Mouse (Mus musculus) testis, adult 2 months (tissue): Measurements from ENCODE around the gene Olfr487. TPM values are rescaled to one million over a fixed set of nuclear protein-coding genes. Genes with fewer than 3 reads are reported as not detected.
"Not testable (repeated sequence)": the region's sequence is repeated elsewhere in the genome, so short reads cannot be mapped to it uniquely, and the experiment has no call there.

Source experiments
- H3K27ac ChIP-seq: fragments of 200-500 bp; 2 replicates; pipeline ENCODE4 v1.5.1; 2012; ENCODE audit warnings: low read depth, low read length; ENCODE audit not compliant: control insufficient read depth, insufficient read depth
- H3K27me3 ChIP-seq: fragments of 200-500 bp; 2 replicates; pipeline ENCODE4 v1.6.1; 2012; ENCODE audit warnings: mild to moderate bottlenecking, low read length, moderate library complexity; ENCODE audit not compliant: control insufficient read depth, insufficient read depth
- H3K36me3 ChIP-seq: fragments of 200-500 bp; 2 replicates; pipeline ENCODE4 v1.6.1; 2012; ENCODE audit warnings: mild to moderate bottlenecking, low read length; ENCODE audit not compliant: control insufficient read depth, insufficient read depth
- H3K4me1 ChIP-seq: fragments of 200-500 bp; 2 replicates; pipeline ENCODE4 v1.6.1; 2012; ENCODE audit warnings: low read length; ENCODE audit not compliant: control insufficient read depth, insufficient read depth
- H3K4me3 ChIP-seq: fragments of 200-500 bp; 2 replicates; pipeline ENCODE4 v1.5.1; 2012; ENCODE audit warnings: low read depth, mild to moderate bottlenecking, low read length, moderate library complexity, mixed read lengths; ENCODE audit not compliant: control insufficient read depth
- CTCF ChIP-seq: fragments of 200-500 bp; IDR thresholded peaks from 2 replicates; pipeline ENCODE4 v1.5.1; 2012; ENCODE audit warnings: low read depth, mild to moderate bottlenecking, inconsistent platforms, low read length, moderate library complexity; ENCODE audit not compliant: control insufficient read depth, insufficient read depth, insufficient replicate concordance
- POLR2A ChIP-seq: fragments of 200-500 bp; IDR thresholded peaks from 2 replicates; pipeline ENCODE4 v1.6.1; 2012; ENCODE audit warnings: low read depth, mild to moderate bottlenecking, inconsistent platforms, low read length, moderate library complexity; ENCODE audit not compliant: control insufficient read depth
- polyA plus RNA-seq: library from polyadenylated mRNA; depleted of rRNA; stranded (reverse); fragments of >200 nt; gene quantifications from 2 replicates; pipeline ENCODE4 v1.2.3, GENCODE M21; 2012; rRNA removed

Gene Olfr487
- polyA plus RNA-seq = not detected in 2 replicates

DNA sequence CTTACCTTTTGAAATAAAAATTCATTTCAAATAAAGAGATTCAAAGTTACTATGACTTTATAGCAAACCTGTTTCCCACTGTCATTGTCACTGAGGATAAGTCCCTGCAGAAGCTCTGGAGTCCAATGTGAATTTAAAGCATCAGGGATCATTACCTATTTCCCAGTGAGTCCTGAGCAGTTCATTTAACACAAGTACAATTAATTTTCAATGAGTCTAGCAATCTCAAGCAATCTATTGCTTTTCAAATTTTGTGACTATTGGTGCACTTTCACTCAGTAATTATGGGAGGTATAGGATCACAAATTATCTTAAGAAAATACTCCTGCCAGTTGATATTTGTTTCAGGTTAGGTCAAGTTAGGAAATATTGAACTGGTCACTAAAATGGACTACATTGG lies at the start of gene Olfr487:
Gene Olfr487, minus strand, starts transcription at position 101 of the 400 bp plus-strand sequence.
- H3K4me1 ChIP-seq, H3K36me3 ChIP-seq, H3K27ac ChIP-seq, H3K27me3 ChIP-seq, H3K4me3 ChIP-seq: not testable (repeated sequence)

DNA sequence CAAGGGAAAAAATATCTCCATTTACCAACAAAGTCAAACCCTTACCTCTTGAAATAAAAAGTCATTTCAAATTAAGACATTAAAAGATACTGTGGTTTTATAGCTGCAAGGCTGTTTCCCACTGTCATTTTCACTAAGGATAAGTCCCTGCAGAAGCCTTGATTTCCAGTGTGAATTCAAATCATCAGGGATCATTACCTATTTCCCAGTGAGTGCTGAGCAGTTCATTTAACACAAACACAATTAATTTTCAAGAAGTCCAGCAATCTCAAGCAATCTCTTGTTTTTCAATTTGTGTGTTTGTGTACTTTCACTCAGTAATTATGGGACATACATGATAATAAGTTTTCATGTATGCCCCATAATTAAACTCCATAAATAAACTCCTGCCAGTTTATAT lies 43.8 kb upstream of the Olfr487 start, which contains the start of gene Olfr488:
Gene Olfr488, minus strand, starts transcription at position 101 of the 400 bp plus-strand sequence.
- H3K27me3 ChIP-seq = no peaks in the 10 kb centered on the region
- TF ChIP-seq POLR2A (no peak), CTCF (no peak)
- no peaks in the 10 kb centered on the region for H3K4me1 ChIP-seq
- no peaks in the 10 kb centered on the region for H3K36me3 ChIP-seq
- H3K4me3 ChIP-seq = no peak within 1 kb of the TSS
- H3K27ac ChIP-seq = no peak within 1 kb of the TSS

DNA sequence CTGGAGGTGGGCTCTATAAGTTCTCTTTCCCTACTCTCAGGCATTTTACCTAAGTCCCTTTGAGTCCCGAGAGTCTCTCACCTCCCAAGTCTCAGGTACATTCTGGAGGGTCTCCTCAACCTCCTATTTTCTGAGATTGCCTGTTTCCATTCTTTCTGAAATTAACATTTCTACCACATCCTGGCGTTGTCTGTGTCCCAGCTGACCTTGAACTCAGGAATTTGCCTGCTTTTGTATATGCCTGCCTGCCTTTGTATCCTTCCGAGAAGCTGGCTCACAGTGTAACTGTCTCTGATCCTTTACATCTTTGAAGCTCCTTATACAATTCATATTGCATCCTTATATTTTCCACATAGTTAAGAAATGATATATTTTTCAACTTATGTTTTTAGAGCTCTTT lies 19.1 kb upstream of the Olfr487 start:
- H3K27me3 ChIP-seq = no peaks in the 10 kb centered on the region
- TF ChIP-seq CTCF (no peak), POLR2A (no peak)
- no peak overlapping the region for H3K27ac ChIP-seq
- H3K4me1 ChIP-seq = no peaks in the 10 kb centered on the region
- H3K36me3 ChIP-seq = no peaks in the 10 kb centered on the region
- no peak overlapping the region for H3K4me3 ChIP-seq

DNA sequence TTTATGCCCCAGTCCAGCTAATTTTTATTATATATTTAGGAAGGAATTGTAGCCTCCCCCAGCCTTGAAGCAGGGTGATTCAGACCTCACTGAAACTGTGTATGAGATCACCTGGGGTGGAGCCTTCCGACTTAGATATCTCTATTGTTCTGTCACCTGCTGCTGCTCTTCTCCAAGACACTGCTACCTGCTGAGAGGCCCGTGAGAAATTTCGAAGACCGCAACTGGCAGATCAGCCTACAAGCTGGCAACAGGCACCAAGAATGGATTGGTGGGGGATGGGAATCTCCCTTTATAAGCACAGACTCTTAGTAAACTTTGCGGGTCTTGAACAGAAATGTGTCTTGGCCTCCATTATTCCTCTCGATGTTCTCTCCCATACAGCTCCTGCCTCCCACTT lies 17.5 kb downstream of the Olfr487 start:
- Histone ChIP-seq H3K36me3 (no peaks in the 10 kb centered on the region), H3K4me1 (no peaks in the 10 kb centered on the region), H3K27me3 (no peaks in the 10 kb centered on the region), H3K4me3 (no peak overlapping the region), H3K27ac (no peak overlapping the region)
- TF ChIP-seq POLR2A = no peak

DNA sequence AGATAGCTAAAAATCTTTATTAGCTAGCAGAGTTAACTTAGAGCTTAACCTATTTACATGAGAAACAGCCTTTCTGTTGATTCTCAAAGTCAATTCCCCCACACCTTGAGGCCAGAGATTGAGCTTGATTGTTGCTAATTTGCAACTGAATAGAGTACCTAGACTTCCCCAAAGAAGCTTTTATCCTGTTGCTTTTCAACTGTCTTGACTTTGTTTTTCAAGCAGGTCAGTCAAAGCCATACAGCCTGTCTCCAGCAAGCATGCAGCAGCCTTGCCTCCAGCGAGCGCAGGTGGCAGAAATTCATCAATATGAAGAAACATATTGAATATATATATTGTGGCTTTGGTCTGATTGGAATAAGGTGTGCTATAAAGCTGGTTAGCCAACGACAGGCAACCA lies 18.1 kb downstream of the Olfr487 start:
- not testable (repeated sequence) for H3K36me3 ChIP-seq, H3K4me1 ChIP-seq, H3K27me3 ChIP-seq, H3K27ac ChIP-seq, H3K4me3 ChIP-seq

DNA sequence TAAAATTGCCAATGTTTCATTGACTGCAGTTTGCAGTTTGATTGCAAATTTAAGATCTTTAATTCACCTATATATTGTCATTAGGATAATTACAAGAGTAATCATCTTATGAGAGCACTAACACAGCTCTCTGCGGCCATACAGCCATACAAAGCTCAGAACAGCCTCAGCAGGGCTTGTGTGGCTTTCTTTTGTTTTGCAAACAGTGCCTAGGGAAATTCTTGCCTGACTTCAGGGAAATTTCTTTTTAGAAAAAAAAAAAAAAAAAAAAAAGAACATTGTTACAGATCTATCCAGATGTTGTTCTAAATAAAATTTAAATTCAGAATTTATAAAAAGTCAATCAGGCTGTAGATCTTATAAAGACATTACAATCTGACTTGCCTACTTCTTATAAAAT lies 21.7 kb downstream of the Olfr487 start:
- not testable (repeated sequence) for H3K36me3 ChIP-seq, H3K4me1 ChIP-seq

DNA sequence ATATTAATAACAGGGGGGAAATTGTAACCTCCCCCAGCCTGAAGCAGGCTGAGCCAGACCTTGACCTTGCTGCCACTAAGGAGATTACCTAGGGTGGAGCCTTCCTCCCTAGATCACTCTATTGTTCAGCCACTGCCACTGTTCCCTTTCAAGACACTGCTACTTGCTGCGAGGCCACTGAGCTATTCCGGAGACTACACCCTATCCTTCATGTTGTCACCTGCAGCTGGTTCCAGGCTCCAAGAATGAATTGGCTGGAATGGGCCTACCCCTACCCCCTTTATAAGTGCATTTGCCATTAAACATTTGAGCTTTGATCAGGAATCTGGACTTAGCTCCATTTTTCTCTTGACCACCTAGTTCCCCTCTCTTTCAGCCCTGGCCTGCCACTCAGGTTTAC lies 23.2 kb downstream of the Olfr487 start:
- H3K36me3 ChIP-seq, H3K27me3 ChIP-seq, H3K27ac ChIP-seq, H3K4me3 ChIP-seq, H3K4me1 ChIP-seq: not testable (repeated sequence)

More for the DNA sequence above, 21.7 kb downstream of the Olfr487 start:
- H3K27me3 ChIP-seq, H3K27ac ChIP-seq, H3K4me3 ChIP-seq: not testable (repeated sequence)

DNA sequence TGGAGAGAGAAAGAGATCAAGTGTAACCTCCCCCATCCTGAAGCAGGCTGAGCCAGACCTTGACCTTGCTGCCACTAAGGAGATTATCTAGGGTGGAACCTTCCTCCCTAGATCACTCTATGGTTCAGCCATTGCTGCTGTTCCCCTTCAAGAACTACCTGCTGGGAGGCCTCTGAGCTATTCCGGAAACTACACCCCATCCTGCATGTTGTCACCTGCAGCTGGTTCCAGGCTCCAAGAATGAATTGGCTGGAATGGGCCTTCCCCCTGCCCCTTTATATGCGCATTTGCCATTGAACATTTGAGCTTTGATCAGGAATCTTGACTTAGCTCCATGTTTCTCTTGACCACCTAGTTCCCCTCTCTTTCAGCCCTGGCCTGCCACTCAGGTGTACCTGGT lies 29.2 kb downstream of the Olfr487 start:
- not testable (repeated sequence) for H3K36me3 ChIP-seq, H3K4me1 ChIP-seq, H3K27me3 ChIP-seq, H3K27ac ChIP-seq
- peak overlapping the region; percentile 25 for H3K4me3 ChIP-seq

DNA sequence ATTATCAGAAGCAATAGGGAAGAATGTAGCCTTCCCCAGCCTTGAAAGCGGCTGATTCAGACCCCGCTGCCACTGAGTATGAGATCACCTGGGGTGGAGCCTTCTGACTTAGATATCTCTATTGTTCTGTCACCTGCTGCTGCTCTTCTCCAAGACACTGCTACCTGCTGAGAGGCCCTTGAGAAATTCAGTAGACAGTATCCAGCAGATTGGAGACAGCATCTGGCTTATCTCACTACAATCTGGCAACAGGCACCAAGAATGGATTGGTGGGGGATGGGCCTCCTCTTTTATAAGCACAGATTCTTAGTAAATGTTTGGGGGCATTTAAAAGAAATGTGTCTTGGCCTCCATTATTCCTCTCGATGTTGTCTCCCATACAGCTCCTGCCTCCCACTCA lies 30.0 kb downstream of the Olfr487 start:
- H3K36me3 ChIP-seq, H3K27me3 ChIP-seq, H3K4me1 ChIP-seq, H3K27ac ChIP-seq: not testable (repeated sequence)
- peak overlapping the region; percentile 11; the same call in 1 of the 2 replicates for H3K4me3 ChIP-seq

DNA sequence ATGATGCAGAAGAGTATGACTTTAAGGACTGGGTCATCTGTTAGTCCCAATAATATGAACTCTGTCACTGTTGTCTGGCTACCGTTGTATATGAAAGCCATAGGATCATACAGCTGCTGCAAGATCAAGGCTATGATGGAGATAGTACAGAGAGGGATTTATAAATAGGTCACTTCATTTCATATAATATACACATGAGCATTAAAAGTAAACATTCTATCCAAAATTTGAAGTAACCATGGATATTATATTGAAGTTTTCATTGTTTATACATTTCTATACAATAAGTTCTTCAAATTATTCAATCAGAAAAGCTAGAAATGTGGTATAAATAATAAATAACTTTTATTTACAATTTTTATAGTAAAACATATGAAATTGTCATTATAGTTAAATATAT lies 41.8 kb downstream of the Olfr487 start, which contains the start of gene Olfr486:
Gene Olfr486, minus strand, starts transcription at position 101 of the 400 bp plus-strand sequence.
- H3K27ac ChIP-seq, H3K4me3 ChIP-seq, H3K27me3 ChIP-seq, H3K36me3 ChIP-seq, H3K4me1 ChIP-seq: not testable (repeated sequence)
